Mouse (Mus musculus): ENCODE results near the gene Gm7970. TPM values are rescaled to one million over a fixed set of nuclear protein-coding genes. Genes with fewer than 3 reads are reported as not detected.
"Not testable (repeated sequence)": the region's sequence is repeated elsewhere in the genome, so short reads cannot be mapped to it uniquely, and the experiment has no call there.

Gm7970 gene
- not detected in 2 replicates for polyA plus RNA-seq (2014; fragmentation: Nextera tagmentation; extraction: Ambion mirVana)

DNA sequence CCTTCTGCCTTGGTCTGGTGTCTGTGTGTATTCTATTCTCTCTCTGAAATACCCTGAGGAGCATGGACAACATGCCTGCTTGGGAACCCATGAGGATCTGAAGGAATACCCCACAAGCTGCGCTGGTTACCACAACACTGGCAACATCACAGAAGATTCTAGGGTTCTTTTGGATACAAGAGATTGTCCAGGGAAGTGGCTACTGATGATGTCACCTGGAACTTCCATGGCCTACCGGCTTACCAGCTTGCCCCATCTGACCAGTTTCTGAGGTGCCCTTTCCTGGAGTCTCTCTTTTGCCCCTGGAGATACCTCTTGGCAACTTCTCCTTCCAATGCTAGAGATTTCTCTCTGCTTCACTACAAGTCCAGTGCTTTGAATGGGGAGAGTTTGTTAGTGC is at the start of gene Gm7970:
TSS of gene Gm7970 (minus strand) at position 101 of the 400 bp plus-strand sequence.
- H3K9me3 ChIP-seq (ENCODE audit: control insufficient read depth, low read length); ATAC-seq (ENCODE audit: low FRiP score, low TSS enrichment); DNase-seq; H3K36me3 ChIP-seq (ENCODE audit: control insufficient read depth, insufficient read depth, low read length); H3K4me1 ChIP-seq (ENCODE audit: control insufficient read depth, insufficient read depth, low read length); H3K27me3 ChIP-seq (ENCODE audit: control insufficient read depth, insufficient read depth, low read length); H3K27ac ChIP-seq (replicated peaks; ENCODE audit: low read depth, low read length); H3K4me2 ChIP-seq (ENCODE audit: low read length); H3K4me3 ChIP-seq (replicated peaks; ENCODE audit: low read depth, low read length); H3K9ac ChIP-seq (replicated peaks; ENCODE audit: low read length): not testable (repeated sequence)
- no CpG with 5 or more reads among the region's 2 CpGs for WGBS

DNA sequence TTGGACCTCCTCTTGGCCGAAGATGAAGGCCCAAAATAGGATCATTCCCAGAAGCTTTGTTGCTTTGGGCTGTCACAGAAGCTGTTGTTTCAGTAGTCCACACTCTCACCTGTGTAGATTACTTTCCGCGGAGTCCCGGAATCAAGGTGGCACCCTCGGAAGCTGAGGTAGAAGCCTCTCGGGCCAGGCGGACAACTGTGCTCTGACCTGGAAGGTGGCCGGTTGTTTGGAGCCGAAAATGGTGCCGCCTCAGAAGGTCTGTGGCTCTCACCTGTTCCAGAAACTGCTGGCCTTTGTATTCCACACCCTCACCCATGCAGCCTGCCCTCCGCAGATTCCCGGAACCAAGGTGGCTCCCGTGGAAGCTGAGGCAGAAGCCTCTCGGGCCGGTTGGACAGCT is 45.6 kb upstream of the Gm7970 start:
- not testable (repeated sequence) for H3K9me3 ChIP-seq (ENCODE audit: control insufficient read depth, low read length); H3K36me3 ChIP-seq (ENCODE audit: control insufficient read depth, insufficient read depth, low read length); ATAC-seq (ENCODE audit: low FRiP score, low TSS enrichment); H3K9ac ChIP-seq (replicated peaks; ENCODE audit: low read length); H3K27me3 ChIP-seq (ENCODE audit: control insufficient read depth, insufficient read depth, low read length); H3K27ac ChIP-seq (replicated peaks; ENCODE audit: low read depth, low read length); DNase-seq; H3K4me2 ChIP-seq (ENCODE audit: low read length); H3K4me3 ChIP-seq (replicated peaks; ENCODE audit: low read depth, low read length); H3K4me1 ChIP-seq (ENCODE audit: control insufficient read depth, insufficient read depth, low read length)
- 95% methylated on average over 15 of the region's 15 CpGs for WGBS

DNA sequence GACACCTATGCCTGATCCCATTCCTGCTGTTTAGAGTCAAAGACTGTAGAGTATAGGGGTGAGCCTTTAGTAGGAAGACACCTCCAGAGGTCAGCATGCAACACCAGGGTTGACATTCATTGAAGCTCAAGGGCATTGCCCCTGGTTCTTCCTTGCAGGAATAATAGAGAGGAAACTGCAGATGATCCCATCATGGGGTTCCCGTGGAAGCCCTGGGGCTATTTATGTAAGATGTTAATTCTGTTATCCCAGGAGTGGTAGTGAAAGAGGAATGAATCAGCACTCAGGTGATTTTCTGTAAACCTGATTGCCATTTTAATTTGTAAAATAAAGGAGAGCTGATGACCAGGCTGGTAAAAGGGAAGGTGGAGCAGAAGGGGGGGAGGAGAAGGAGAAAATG is 31.0 kb upstream of the Gm7970 start:
- WGBS = 72% methylated on average over 1 of the region's 1 CpGs

DNA sequence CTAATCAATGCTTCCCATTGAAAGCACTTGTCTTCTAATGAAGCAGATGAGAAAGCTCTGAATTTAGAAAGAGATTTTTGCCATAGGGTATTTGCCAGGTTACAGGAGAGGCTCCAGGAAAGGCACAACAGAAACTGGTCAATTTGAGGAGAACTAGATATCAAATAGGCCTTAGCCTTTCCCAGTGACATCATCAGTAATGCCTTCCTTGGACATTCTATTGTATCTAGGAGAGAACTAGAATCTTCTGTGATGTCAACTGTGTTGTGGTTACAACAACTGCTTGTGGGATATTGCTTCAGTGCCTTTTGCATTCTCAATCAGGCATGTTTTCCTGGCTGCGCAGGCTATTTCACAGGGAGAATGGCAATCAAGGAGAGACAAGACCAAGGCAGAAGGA is 17.5 kb upstream of the Gm7970 start, which contains the start of gene 1700049E17Rik2:
TSS of gene 1700049E17Rik2 (plus strand) at position 301 of the 400 bp plus-strand sequence.
- not testable (repeated sequence) for ATAC-seq (ENCODE audit: low FRiP score, low TSS enrichment); H3K4me2 ChIP-seq (ENCODE audit: low read length); H3K27me3 ChIP-seq (ENCODE audit: control insufficient read depth, insufficient read depth, low read length); H3K4me1 ChIP-seq (ENCODE audit: control insufficient read depth, insufficient read depth, low read length); H3K9ac ChIP-seq (replicated peaks; ENCODE audit: low read length); H3K27ac ChIP-seq (replicated peaks; ENCODE audit: low read depth, low read length); H3K9me3 ChIP-seq (ENCODE audit: control insufficient read depth, low read length); DNase-seq; H3K4me3 ChIP-seq (replicated peaks; ENCODE audit: low read depth, low read length); H3K36me3 ChIP-seq (ENCODE audit: control insufficient read depth, insufficient read depth, low read length)
- WGBS = no CpG with 5 or more reads among the region's 1 CpGs

More for the DNA sequence above, 31.0 kb upstream of the Gm7970 start:
- H3K4me3 ChIP-seq (replicated peaks; ENCODE audit: low read depth, low read length); DNase-seq; H3K4me2 ChIP-seq (ENCODE audit: low read length); H3K9me3 ChIP-seq (ENCODE audit: control insufficient read depth, low read length); H3K4me1 ChIP-seq (ENCODE audit: control insufficient read depth, insufficient read depth, low read length); H3K27ac ChIP-seq (replicated peaks; ENCODE audit: low read depth, low read length); H3K27me3 ChIP-seq (ENCODE audit: control insufficient read depth, insufficient read depth, low read length); ATAC-seq (ENCODE audit: low FRiP score, low TSS enrichment); H3K9ac ChIP-seq (replicated peaks; ENCODE audit: low read length); H3K36me3 ChIP-seq (ENCODE audit: control insufficient read depth, insufficient read depth, low read length): not testable (repeated sequence)

DNA sequence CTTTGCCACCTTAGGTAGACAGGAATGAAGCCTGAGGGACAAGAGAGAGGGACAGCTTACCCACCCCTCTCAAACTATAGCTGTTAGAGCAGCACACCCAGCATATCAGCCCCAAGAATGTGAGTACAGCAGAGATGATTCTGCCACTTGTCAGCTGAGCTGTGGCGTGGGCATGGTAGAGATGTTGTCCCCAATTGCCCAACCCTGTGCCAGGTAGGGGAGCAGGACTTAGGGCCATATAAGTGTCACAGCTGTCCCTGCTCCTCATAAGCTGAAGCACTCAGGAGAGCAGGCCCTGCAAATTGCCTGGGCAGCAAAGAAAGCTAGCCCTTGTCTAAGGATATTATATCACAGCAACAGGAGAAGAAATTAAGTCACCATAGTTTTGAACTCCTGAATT is 30.7 kb downstream of the Gm7970 start:
- H3K27me3 ChIP-seq (ENCODE audit: control insufficient read depth, insufficient read depth, low read length); DNase-seq; ATAC-seq (ENCODE audit: low FRiP score, low TSS enrichment); H3K4me3 ChIP-seq (replicated peaks; ENCODE audit: low read depth, low read length); H3K27ac ChIP-seq (replicated peaks; ENCODE audit: low read depth, low read length); H3K4me2 ChIP-seq (ENCODE audit: low read length); H3K9ac ChIP-seq (replicated peaks; ENCODE audit: low read length); H3K36me3 ChIP-seq (ENCODE audit: control insufficient read depth, insufficient read depth, low read length); H3K4me1 ChIP-seq (ENCODE audit: control insufficient read depth, insufficient read depth, low read length); H3K9me3 ChIP-seq (ENCODE audit: control insufficient read depth, low read length): not testable (repeated sequence)
- 74% methylated on average over 1 of the region's 1 CpGs for WGBS

DNA sequence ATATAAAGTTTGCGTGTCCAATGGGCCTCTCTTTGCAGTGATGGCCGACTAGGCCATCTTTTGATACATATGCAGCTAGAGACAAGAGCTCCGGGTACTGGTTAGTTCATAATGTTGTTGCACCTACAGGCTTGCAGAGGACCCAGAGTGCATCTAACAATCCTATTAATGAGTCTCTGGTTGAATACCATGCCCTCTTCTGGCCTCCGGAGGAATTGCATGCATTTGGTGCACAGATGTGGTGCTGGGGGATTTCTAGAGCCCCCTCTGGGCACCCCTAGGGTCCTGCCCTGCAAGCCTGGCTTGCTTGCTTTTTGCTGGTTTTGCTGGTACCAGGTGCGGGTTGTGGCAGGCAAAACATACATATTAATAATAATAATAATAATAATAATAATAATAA is 34.7 kb downstream of the Gm7970 start:
- H3K36me3 ChIP-seq (ENCODE audit: control insufficient read depth, insufficient read depth, low read length); H3K9me3 ChIP-seq (ENCODE audit: control insufficient read depth, low read length); H3K4me2 ChIP-seq (ENCODE audit: low read length); DNase-seq; H3K9ac ChIP-seq (replicated peaks; ENCODE audit: low read length); H3K27me3 ChIP-seq (ENCODE audit: control insufficient read depth, insufficient read depth, low read length); H3K4me1 ChIP-seq (ENCODE audit: control insufficient read depth, insufficient read depth, low read length); H3K4me3 ChIP-seq (replicated peaks; ENCODE audit: low read depth, low read length); ATAC-seq (ENCODE audit: low FRiP score, low TSS enrichment); H3K27ac ChIP-seq (replicated peaks; ENCODE audit: low read depth, low read length): not testable (repeated sequence)
- 77% methylated on average over 5 of the region's 5 CpGs for WGBS

Other genes with a start within 250 kb of the Gm7970 start
- gene Gm5798, start 207.0 kb downstream of the Gm7970 start, polyA plus RNA-seq (2014; fragmentation: Nextera tagmentation; extraction: Ambion mirVana) = not detected in 2 replicates
- not detected in 2 replicates for gene Gm7945, start 169.2 kb downstream of the Gm7970 start, polyA plus RNA-seq (2014; fragmentation: Nextera tagmentation; extraction: Ambion mirVana)
- gene Gm6482, start 147.3 kb downstream of the Gm7970 start, polyA plus RNA-seq (2014; fragmentation: Nextera tagmentation; extraction: Ambion mirVana) = not detected in 2 replicates
- gene Gm7954, start 102.1 kb downstream of the Gm7970 start, polyA plus RNA-seq (2014; fragmentation: Nextera tagmentation; extraction: Ambion mirVana) = not detected in 2 replicates
- not detected in 2 replicates for gene Gm3486, start 66.1 kb downstream of the Gm7970 start, polyA plus RNA-seq (2014; fragmentation: Nextera tagmentation; extraction: Ambion mirVana)
- not detected in 2 replicates for gene 1700049E17Rik2, start 17.6 kb upstream of the Gm7970 start, polyA plus RNA-seq (2014; fragmentation: Nextera tagmentation; extraction: Ambion mirVana)
- gene Gm3072, start 69.0 kb upstream of the Gm7970 start, polyA plus RNA-seq (2014; fragmentation: Nextera tagmentation; extraction: Ambion mirVana) = not detected in 2 replicates
- gene Gm3676, start 90.9 kb upstream of the Gm7970 start, polyA plus RNA-seq (2014; fragmentation: Nextera tagmentation; extraction: Ambion mirVana) = not detected in 2 replicates
- gene Gm8068, start 146.3 kb upstream of the Gm7970 start, polyA plus RNA-seq (2014; fragmentation: Nextera tagmentation; extraction: Ambion mirVana) = not detected in 2 replicates
- gene Gm7929, start 195.0 kb upstream of the Gm7970 start, polyA plus RNA-seq (2014; fragmentation: Nextera tagmentation; extraction: Ambion mirVana) = not detected in 2 replicates
- gene Gm47189, start 216.9 kb upstream of the Gm7970 start, polyA plus RNA-seq (2014; fragmentation: Nextera tagmentation; extraction: Ambion mirVana) = not detected in 2 replicates